Mouse (Mus musculus) olfactory bulb, adult 2 months (tissue): ENCODE results near the gene Exosc8. TPM values are rescaled to one million over a fixed set of nuclear protein-coding genes. Genes with fewer than 3 reads are reported as not detected.

Experiments used
- H3K27ac ChIP-seq: fragments of 200-500 bp; 2 replicates; pipeline ENCODE4 v1.5.1; 2012; ENCODE audit warnings: low read depth, low read length; ENCODE audit not compliant: insufficient read depth
- H3K4me1 ChIP-seq: fragments of 200-500 bp; 2 replicates; pipeline ENCODE4 v1.6.1; 2012; ENCODE audit warnings: low read length; ENCODE audit not compliant: control insufficient read depth, insufficient read depth
- H3K4me3 ChIP-seq: fragments of 200-500 bp; 2 replicates; pipeline ENCODE4 v1.5.1; 2012; ENCODE audit warnings: mild to moderate bottlenecking, low read depth, low read length, moderate library complexity; ENCODE audit not compliant: insufficient read depth
- CTCF ChIP-seq: fragments of 200-500 bp; IDR thresholded peaks from 2 replicates; pipeline ENCODE4 v1.5.1; 2012; ENCODE audit warnings: low read depth, mild to moderate bottlenecking, low read length, moderate library complexity; ENCODE audit not compliant: insufficient read depth
- POLR2A ChIP-seq: fragments of 200-500 bp; IDR thresholded peaks from 2 replicates; pipeline ENCODE4 v1.6.1; 2012; ENCODE audit warnings: mild to moderate bottlenecking, low read depth, low read length, moderate library complexity; ENCODE audit not compliant: insufficient read depth
- WGBS: fragments of 180-500 bp; shearing (Covaris S2); methylation state at CpG from one replicate; pipeline ENCODE4 v1.1.7; 2018; 5-methylcytosine and 5-hydroxymethylcytosine counted together
- polyA plus RNA-seq: library from polyadenylated mRNA; stranded (reverse); fragments of >200 nt; gene quantifications from 2 replicates; pipeline ENCODE4 v1.2.4, GENCODE M21; 2012; ENCODE audit warnings: low replicate concordance; ENCODE audit not compliant: missing spikeins, insufficient read depth, insufficient read length

Exosc8 gene
- polyA plus RNA-seq, 1 experiment, result not detected

DNA sequence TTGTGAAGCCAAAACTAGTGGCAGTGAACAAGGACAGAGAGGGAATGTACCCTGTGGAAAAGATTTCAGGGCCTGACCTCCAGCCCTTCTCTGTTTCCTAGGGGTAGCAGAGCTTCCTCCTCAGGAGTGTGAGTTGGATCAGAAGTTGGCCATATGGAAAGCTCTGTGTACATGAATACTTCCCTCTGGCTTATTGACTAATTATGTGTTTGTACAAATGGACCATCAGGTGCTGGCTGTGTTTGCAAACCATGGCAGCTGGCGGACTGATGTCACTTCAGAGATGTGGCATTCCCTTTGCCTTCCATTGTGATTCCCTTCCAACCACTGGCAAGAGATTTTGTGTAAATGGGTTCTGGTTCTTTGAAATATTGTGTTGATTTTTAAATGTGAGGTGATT lies 26.1 kb upstream of the Exosc8 start:
- H3K27ac ChIP-seq, result no peak overlapping the region
- H3K4me1 ChIP-seq, result peaks cover 3% of the 10 kb centered on the region
- TF ChIP-seq POLR2A, result no peak
- no peak for TF ChIP-seq CTCF
- H3K4me3 ChIP-seq, result no peak overlapping the region
- 92% methylated on average over 1 of the region's 1 CpGs for WGBS

DNA sequence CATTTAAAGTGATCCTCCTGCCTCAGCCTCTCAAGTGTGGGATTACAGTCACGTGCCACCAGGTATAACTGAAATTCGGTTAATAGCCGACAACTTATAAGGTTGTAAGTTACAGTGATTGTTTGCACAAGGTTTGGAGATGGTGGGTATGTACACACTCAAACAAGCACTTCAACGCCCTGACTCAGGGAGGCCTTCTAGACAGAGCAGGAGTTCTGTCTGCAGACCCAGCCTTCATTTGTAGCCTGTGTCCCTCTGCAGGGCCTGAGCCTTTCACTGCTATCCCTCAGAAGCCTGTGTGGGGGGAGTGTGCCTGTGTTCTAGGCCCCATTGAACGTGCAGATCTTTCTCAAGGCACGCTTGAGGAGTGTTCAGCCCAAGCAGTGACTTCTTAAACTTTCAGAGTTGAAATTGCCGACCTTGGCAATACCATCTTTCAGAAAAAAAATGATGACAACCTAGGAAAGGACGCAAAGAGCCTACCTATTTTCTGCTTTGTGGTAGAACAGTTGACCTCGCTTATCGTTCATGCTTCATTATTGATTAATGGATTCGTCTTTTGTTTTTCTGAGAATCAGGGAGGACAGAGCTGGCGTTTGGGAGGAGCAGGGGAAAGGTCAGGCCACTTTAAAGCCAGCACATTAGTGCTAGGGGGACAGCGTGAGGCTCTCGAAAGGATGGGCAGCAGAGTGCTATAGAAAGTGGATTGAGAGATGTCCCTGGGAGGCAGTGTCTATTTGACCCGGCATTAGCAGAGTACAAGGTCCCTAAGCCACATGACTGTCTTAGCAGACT lies 25.3 kb upstream of the Exosc8 start:
- TF ChIP-seq CTCF (no peak), POLR2A (no peak)
- WGBS, result 90% methylated on average over 15 of the region's 15 CpGs

DNA sequence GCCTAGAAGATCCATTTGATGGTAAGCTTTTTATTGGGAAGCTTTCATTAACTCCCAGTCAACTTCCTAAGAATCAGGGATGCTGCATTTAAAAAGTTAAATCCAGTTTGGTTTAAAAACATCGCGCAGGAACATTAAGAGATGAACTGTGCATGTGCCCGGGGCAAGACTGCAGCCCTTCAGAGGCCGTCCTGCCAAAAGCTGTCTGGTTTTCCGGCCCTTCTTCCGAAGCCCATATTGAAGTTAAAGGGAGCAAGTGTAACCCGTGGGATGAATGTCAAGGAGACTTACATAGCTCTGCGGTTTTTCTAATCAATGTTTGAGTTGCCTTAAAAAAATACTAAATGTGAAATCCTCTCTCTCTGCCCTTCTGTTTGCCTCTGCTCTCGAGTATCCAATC lies 24.0 kb upstream of the Exosc8 start:
- Histone ChIP-seq H3K4me1 (peaks cover 6% of the 10 kb centered on the region), H3K4me3 (no peak overlapping the region), H3K27ac (no peak overlapping the region)
- 86% methylated on average over 9 of the region's 9 CpGs for WGBS
- no peak for TF ChIP-seq POLR2A
- TF ChIP-seq CTCF, result no peak

More for the DNA sequence above, 25.3 kb upstream of the Exosc8 start:
- H3K27ac ChIP-seq, result no peak overlapping the region
- H3K4me1 ChIP-seq, result peaks cover 3% of the 10 kb centered on the region
- H3K4me3 ChIP-seq, result no peak overlapping the region

DNA sequence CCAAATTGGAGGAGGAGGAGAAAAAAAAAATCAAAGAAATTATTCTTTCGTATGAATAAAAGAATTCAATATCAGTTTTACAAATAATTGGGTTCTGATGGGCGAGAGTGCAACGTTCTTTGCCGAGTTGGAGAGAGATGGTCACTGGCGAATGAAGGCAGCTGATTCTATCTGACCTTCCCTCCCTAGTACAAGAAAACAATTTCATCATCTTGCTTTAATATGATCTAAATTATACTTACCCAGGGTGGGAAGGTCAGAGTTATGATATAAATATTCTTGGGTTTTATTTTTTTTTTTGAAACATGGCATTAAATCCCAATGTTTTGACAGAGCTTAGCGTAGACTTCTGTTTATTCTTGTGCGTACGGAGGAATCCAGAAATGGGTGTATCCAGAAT lies 22.3 kb upstream of the Exosc8 start:
- Histone ChIP-seq H3K4me3 (no peak overlapping the region), H3K4me1 (peaks cover 3% of the 10 kb centered on the region; the same call in 1 of the 2 replicates), H3K27ac (no peak overlapping the region)
- WGBS, result 83% methylated on average over 8 of the region's 8 CpGs
- no peak for TF ChIP-seq CTCF
- no peak for TF ChIP-seq POLR2A

DNA sequence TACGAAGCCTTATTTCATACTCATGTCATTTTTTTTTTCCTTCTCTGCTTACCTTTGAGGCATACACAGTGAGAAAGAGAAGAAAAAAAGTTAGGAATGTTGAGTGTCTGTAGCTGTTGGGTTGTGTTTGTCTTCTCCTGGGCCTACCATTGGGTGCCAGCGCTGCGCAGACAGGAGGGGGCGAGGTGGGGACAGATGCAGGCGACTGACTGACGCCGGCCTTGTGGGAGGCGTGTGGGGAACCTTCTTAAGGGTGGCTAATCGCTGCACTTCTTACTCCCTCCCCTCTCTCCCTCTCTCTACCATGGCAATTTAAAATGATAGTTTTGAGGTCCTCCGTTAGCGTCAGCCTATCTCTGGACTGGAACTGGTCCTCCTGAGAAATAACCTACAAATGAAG lies 20.9 kb upstream of the Exosc8 start:
- WGBS, result 4% methylated on average over 11 of the region's 11 CpGs
- H3K4me1 ChIP-seq, result peaks cover 3% of the 10 kb centered on the region; the same call in 1 of the 2 replicates
- TF ChIP-seq CTCF, result no peak
- no peak for TF ChIP-seq POLR2A
- peak overlapping the region; percentile 76 for H3K4me3 ChIP-seq
- H3K27ac ChIP-seq, result no peak overlapping the region

DNA sequence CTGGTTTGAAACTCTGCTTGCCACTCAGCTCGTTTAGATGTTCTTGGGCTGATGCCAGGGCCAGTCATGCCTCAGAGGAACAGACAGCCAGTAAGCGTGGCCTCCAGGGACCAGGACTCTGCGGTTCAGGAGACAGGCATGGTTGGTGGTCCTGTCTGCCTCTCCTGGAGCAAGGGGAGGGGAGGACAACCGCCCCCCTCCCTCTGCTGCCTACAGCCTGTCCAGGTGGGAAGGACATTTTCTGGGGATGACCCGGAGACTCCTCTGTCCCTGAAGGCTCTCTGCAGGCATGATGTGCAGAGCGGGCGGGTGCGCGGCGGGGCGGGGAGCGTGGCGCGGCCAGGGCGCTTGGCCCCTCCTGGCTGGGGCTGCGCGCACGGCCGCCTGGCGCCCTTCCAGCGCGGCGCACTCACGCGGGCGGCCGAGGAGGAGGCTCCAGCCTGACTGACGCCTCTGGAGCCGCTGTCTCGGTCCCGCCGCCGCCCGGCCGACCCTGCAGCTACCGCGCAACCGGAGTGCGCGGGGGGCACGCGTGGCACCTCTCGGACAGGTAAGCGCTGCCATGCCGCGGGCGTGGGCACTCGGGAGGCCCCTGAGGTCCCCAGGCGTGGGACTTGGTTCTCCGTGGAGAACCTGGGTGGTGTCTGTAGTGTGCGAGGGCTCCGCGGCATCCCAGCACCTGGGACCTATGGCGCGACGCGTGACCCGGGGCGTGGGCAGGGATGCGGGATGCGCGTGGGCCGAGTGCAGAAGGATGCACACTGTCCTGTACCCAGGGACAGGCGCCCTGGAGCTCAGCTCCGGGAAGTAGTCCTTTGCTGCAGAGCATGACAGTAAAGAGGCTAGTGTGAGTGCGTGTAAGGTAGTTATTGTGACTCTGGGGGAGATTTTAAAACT lies 20.2 kb upstream of the Exosc8 start, which contains the start of gene Smad9:
Gene Smad9 (plus strand): TSS at position 438 of the 897 bp plus-strand sequence.
- under 1% methylated on average over 66 of the region's 66 CpGs for WGBS
- H3K27ac ChIP-seq, result no peak within 1 kb of the TSS

DNA sequence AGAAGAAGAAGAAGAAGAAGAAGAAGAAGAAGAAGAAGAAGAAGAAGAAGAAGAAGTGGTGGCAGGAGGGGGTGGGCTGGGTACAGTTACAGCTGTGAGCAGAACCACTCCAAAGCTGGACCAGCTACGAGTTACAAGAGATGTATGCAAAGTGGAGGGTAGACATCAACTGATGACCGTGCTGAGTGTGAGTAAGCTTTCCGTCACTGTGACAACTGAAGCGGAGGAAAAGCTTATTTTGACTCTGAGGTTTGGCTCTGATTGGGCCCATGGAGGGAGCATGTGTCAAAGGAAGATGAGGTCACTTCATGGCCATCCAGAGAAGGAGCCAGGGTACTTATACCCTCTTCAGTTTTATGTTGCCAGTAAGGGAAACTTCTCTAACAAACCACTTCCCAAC lies 18.2 kb upstream of the Exosc8 start:
- no peak for TF ChIP-seq CTCF
- TF ChIP-seq POLR2A, result no peak
- H3K27ac ChIP-seq, result no peak overlapping the region
- peaks cover 3% of the 10 kb centered on the region; the same call in 1 of the 2 replicates for H3K4me1 ChIP-seq
- 86% methylated on average over 4 of the region's 4 CpGs for WGBS
- H3K4me3 ChIP-seq, result no peak overlapping the region

More for the DNA sequence above, 20.2 kb upstream of the Exosc8 start, which contains the start of gene Smad9:
- peak within 1 kb of the TSS; percentile 76 for H3K4me3 ChIP-seq
- peaks cover 3% of the 10 kb centered on the region; the same call in 1 of the 2 replicates for H3K4me1 ChIP-seq
- no peak for TF ChIP-seq POLR2A
- no peak for TF ChIP-seq CTCF

DNA sequence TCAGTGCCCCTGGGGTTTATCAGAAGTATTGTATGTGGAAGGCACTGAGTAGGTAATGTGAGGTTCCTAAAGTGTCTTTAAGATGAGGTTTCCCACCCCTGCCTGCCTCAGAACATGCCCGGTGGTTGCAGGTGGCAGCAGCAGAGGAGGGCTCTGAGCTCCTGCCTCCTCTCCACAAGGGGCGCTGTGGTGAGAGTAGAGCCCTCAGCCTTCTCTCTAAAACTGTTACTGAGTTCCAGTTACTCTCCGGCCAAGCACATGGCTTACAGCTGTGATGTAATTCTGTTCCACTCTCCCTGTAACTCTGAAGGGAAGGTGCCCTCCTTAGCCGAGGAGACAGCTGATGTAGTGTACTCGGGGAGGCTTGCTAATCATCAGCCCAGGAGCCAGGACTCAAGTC lies 10.6 kb upstream of the Exosc8 start:
- Histone ChIP-seq H3K4me1 (no peaks in the 10 kb centered on the region), H3K4me3 (no peak overlapping the region), H3K27ac (no peak overlapping the region)
- WGBS, result 59% methylated on average over 5 of the region's 5 CpGs
- TF ChIP-seq CTCF (no peak), POLR2A (no peak)

DNA sequence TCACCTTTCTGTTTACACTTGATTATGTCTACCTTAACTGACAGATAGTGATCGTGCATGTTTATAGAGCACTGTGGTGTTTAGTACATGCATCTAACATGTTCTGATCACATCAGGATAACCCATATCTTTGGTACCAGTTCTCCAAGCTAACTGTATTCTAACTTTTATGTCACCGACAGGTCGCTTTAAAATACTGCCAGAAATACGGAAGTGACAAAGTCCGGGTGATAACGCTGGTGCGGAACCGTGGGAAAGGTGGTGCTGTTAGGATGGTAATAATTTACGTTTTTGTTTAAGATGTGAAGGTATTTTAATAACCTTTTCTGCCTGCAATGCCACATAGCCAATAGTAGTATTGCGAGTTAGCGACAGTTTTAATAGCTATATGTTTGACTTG lies 6.8 kb upstream of the Exosc8 start:
- H3K4me3 ChIP-seq, result no peak overlapping the region
- H3K4me1 ChIP-seq, result no peaks in the 10 kb centered on the region
- no peak overlapping the region for H3K27ac ChIP-seq
- TF ChIP-seq CTCF, result no peak
- no peak for TF ChIP-seq POLR2A
- 99% methylated on average over 11 of the region's 11 CpGs for WGBS
